Mouse (Mus musculus) embryonic facial prominence, embryonic 11.5 days (tissue): Measurements from ENCODE around the gene Slit3. TPM values are rescaled to one million over a fixed set of nuclear protein-coding genes. Genes with fewer than 3 reads are reported as not detected.

Source experiments
- ATAC-seq: fragments of 200-750 bp; cut with Nextera tagmentation; replicated peaks from 2 replicates; pipeline ENCODE4 v1.8.0; 2017; ENCODE audit warnings: low read depth; ENCODE audit not compliant: insufficient number of reproducible peaks, low FRiP score, low TSS enrichment
- DNase-seq: peaks from one replicate; pipeline ENCODE4 v3.0.0-alpha.2; 2015; ENCODE audit warnings: low spot score
- H3K27ac ChIP-seq: fragments of 300-500 bp; sonication (generic); replicated peaks from 2 replicates; pipeline ENCODE4 v1.5.1; 2014; ENCODE audit warnings: mild to moderate bottlenecking, low read depth, low read length, control low read depth
- H3K27me3 ChIP-seq: fragments of 300-500 bp; sonication (generic); 2 replicates; pipeline ENCODE4 v1.6.1; 2014; ENCODE audit warnings: mild to moderate bottlenecking, low read length, moderate library complexity, mixed read lengths; ENCODE audit not compliant: control insufficient read depth, insufficient read depth
- H3K36me3 ChIP-seq: fragments of 300-500 bp; sonication (generic); replicated peaks from 2 replicates; pipeline ENCODE4 v1.6.1; 2014; ENCODE audit warnings: low read depth, mild to moderate bottlenecking, low read length, moderate library complexity, mixed read lengths; ENCODE audit not compliant: control insufficient read depth, insufficient read depth
- H3K4me1 ChIP-seq: fragments of 300-500 bp; sonication (generic); 2 replicates; pipeline ENCODE4 v1.6.1; 2014; ENCODE audit warnings: low read length, mixed read lengths; ENCODE audit not compliant: control insufficient read depth, insufficient read depth
- H3K4me2 ChIP-seq: fragments of 300-500 bp; sonication (generic); 2 replicates; pipeline ENCODE4 v1.6.1; 2014; ENCODE audit warnings: low read depth, mild to moderate bottlenecking, control low read depth, low read length, moderate library complexity
- H3K4me3 ChIP-seq: fragments of 300-500 bp; sonication (generic); 2 replicates; pipeline ENCODE4 v1.5.1; 2014; ENCODE audit warnings: low read depth, low read length, control low read depth
- H3K9ac ChIP-seq: fragments of 300-500 bp; sonication (generic); replicated peaks from 2 replicates; pipeline ENCODE4 v1.6.1; 2014; ENCODE audit warnings: mild to moderate bottlenecking, control low read depth, low read length
- H3K9me3 ChIP-seq: fragments of 300-500 bp; sonication (generic); replicated peaks from 2 replicates; pipeline ENCODE4 v1.6.1; 2016; ENCODE audit warnings: mild to moderate bottlenecking, low read length, inconsistent platforms, mixed read lengths; ENCODE audit not compliant: control insufficient read depth
- WGBS: fragments of 180-500 bp; shearing (Covaris S2); extraction: QIAGEN DNeasy Blood & Tissue Kit; methylation state at CpG from one replicate; pipeline ENCODE4 v1.1.7; 2014; 5-methylcytosine and 5-hydroxymethylcytosine counted together
- polyA plus RNA-seq: library from polyadenylated mRNA; unstranded; fragments of >200 nt; fragmentation: Nextera tagmentation; extraction: Ambion mirVana; gene quantifications from 2 replicates; pipeline ENCODE4 v1.2.1, GENCODE M21; 2014

The Slit3 gene
- polyA plus RNA-seq, 1 experiment from 2014 or later = 10.5 TPM

- H3K4me2 ChIP-seq = no peak overlapping the region
- DNase-seq = no peak
- no peaks in the 10 kb centered on the region for H3K27me3 ChIP-seq
- no peak overlapping the region for H3K27ac ChIP-seq
- no peaks in the 10 kb centered on the region for H3K4me1 ChIP-seq
- WGBS = 44% methylated on average over 8 of the region's 8 CpGs
- ATAC-seq = no peak
- no peaks in the 10 kb centered on the region for H3K36me3 ChIP-seq
- no peaks in the 10 kb centered on the region; the same call in 1 of the 2 replicates for H3K9me3 ChIP-seq
- H3K9ac ChIP-seq = no peak overlapping the region
- H3K4me3 ChIP-seq = no peak overlapping the region
These were observed 359.1 kb downstream of the Slit3 start for GRCm38 (mm10) chr11:35480146-35480545.

GRCm38 (mm10) chr11:35481611-35482363 lies 360.8 kb downstream of the Slit3 start:
- H3K9ac ChIP-seq = no peak overlapping the region
- WGBS = 87% methylated on average over 9 of the region's 9 CpGs
- H3K9me3 ChIP-seq = no peaks in the 10 kb centered on the region; the same call in 1 of the 2 replicates
- DNase-seq = no peak
- H3K4me3 ChIP-seq = no peak overlapping the region
- H3K27ac ChIP-seq = no peak overlapping the region
- no peaks in the 10 kb centered on the region for H3K4me1 ChIP-seq
- H3K36me3 ChIP-seq = no peaks in the 10 kb centered on the region
- no peak for ATAC-seq
- H3K4me2 ChIP-seq = no peak overlapping the region
- H3K27me3 ChIP-seq = no peaks in the 10 kb centered on the region

- H3K4me3 ChIP-seq = no peak overlapping the region
- no peaks in the 10 kb centered on the region for H3K9me3 ChIP-seq
- H3K27ac ChIP-seq = no peak overlapping the region
- 81% methylated on average over 5 of the region's 5 CpGs for WGBS
- H3K4me1 ChIP-seq = no peaks in the 10 kb centered on the region
- DNase-seq (no peak), ATAC-seq (no peak)
- H3K4me2 ChIP-seq = no peak overlapping the region
- no peaks in the 10 kb centered on the region for H3K36me3 ChIP-seq
- no peaks in the 10 kb centered on the region for H3K27me3 ChIP-seq
- H3K9ac ChIP-seq = no peak overlapping the region
These were observed 366.9 kb downstream of the Slit3 start for GRCm38 (mm10) chr11:35487966-35488365.

- no peak for ATAC-seq
These were observed 370.7 kb downstream of the Slit3 start for GRCm38 (mm10) chr11:35491701-35492100.

GRCm38 (mm10) chr11:35496874-35497273 lies 375.9 kb downstream of the Slit3 start:
- Histone ChIP-seq H3K36me3 (no peaks in the 10 kb centered on the region), H3K4me1 (no peaks in the 10 kb centered on the region), H3K4me2 (no peak overlapping the region), H3K27me3 (no peaks in the 10 kb centered on the region), H3K9ac (no peak overlapping the region), H3K27ac (no peak overlapping the region), H3K9me3 (no peaks in the 10 kb centered on the region), H3K4me3 (no peak overlapping the region)
- 75% methylated on average over 10 of the region's 10 CpGs for WGBS
- ATAC-seq = no peak
- DNase-seq = no peak

More at GRCm38 (mm10) chr11:35491701-35492100, 370.7 kb downstream of the Slit3 start:
- Histone ChIP-seq H3K36me3 (no peaks in the 10 kb centered on the region), H3K9me3 (no peaks in the 10 kb centered on the region), H3K27me3 (no peaks in the 10 kb centered on the region), H3K9ac (no peak overlapping the region), H3K4me3 (no peak overlapping the region), H3K4me2 (no peak overlapping the region), H3K4me1 (no peaks in the 10 kb centered on the region), H3K27ac (no peak overlapping the region)
- DNase-seq = no peak
- 74% methylated on average over 5 of the region's 5 CpGs for WGBS

- WGBS = 73% methylated on average over 8 of the region's 8 CpGs
- H3K27me3 ChIP-seq = no peaks in the 10 kb centered on the region
- ATAC-seq (no peak), DNase-seq (no peak)
- H3K36me3 ChIP-seq = no peaks in the 10 kb centered on the region
- H3K27ac ChIP-seq = no peak overlapping the region
- no peak overlapping the region for H3K4me3 ChIP-seq
- peaks cover 2% of the 10 kb centered on the region; the same call in 1 of the 2 replicates for H3K4me1 ChIP-seq
- H3K4me2 ChIP-seq = no peak overlapping the region
- H3K9ac ChIP-seq = no peak overlapping the region
- no peaks in the 10 kb centered on the region for H3K9me3 ChIP-seq
These were observed 376.9 kb downstream of the Slit3 start for GRCm38 (mm10) chr11:35497961-35498360.

GRCm38 (mm10) chr11:35502128-35502527 lies 381.1 kb downstream of the Slit3 start:
- no peaks in the 10 kb centered on the region for H3K27me3 ChIP-seq
- peaks cover 5% of the 10 kb centered on the region; the same call in 1 of the 2 replicates for H3K4me1 ChIP-seq

GRCm38 (mm10) chr11:35504051-35504450 lies 383.0 kb downstream of the Slit3 start:
- Histone ChIP-seq H3K4me1 (peaks cover 5% of the 10 kb centered on the region; the same call in 1 of the 2 replicates), H3K9ac (no peak overlapping the region), H3K4me2 (no peak overlapping the region), H3K9me3 (no peaks in the 10 kb centered on the region), H3K27me3 (no peaks in the 10 kb centered on the region), H3K4me3 (no peak overlapping the region), H3K27ac (no peak overlapping the region), H3K36me3 (no peaks in the 10 kb centered on the region)
- ATAC-seq (no peak), DNase-seq (no peak)
- WGBS = 49% methylated on average over 5 of the region's 5 CpGs

More at GRCm38 (mm10) chr11:35502128-35502527, 381.1 kb downstream of the Slit3 start:
- Histone ChIP-seq H3K4me3 (no peak overlapping the region), H3K36me3 (no peaks in the 10 kb centered on the region), H3K27ac (no peak overlapping the region), H3K9me3 (no peaks in the 10 kb centered on the region), H3K4me2 (no peak overlapping the region), H3K9ac (no peak overlapping the region)
- no peak for ATAC-seq
- WGBS = 4% methylated on average over 3 of the region's 3 CpGs
- peak; percentile 41 for DNase-seq
